ENCODE assay signal across 8 mouse cellular contexts in the genomic region with DNA sequence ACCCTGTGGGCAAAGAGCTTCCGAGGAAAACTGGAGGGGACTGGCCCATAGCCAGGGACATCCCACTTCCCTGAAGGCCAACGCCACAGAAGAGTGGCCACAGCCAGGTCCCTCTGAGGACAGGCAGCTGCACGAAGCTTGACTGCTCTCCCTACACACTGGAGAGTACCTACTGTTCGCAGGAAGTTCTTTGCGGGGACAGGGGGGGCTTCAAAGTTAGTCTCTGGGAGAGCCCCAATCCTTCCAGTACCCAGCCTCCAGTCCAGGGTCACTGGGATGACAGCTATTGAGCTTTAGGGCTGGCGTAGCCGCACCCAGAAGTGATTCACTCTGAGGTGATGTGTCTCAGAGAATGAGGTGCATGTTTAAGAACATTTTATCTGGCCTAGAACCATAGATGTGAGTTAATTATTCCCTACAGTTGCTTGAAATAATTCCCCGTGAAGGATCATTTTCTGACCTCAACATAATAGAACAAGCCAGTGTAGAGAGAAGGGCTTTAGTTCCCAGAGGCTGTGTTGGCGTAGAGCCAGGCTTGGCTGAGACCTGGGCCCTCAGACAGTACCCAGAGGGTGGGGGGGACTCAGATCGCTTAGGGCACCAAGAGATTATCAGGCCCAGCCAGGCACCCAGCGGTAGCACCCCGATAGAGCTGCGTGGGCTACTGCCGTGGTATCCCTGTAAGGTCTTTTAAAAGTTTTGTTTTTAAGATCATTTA. TPM values are rescaled to one million over a fixed set of nuclear protein-coding genes. Genes with fewer than 3 reads are reported as not detected.
A peak's percentile ranks its signal among the peaks of the same experiment; 100 is the strongest.
DNase-seq lines count a peak whose midpoint lies in the region; ATAC-seq lines count a peak whose summit lies in the region.

No protein-coding gene starts in this region.

- H3K27me3 ChIP-seq in hindbrain, embryonic 13.5 days = no peaks in the 10 kb centered on the region
- H3K27me3 ChIP-seq in hindbrain, embryonic 10.5 days (ENCODE audit: insufficient read depth, poor library complexity, severe bottlenecking) = no peaks in the 10 kb centered on the region
- H3K27me3 ChIP-seq in forebrain, embryonic 16.5 days (replicated peaks; ENCODE audit: control insufficient read depth, insufficient read depth, low read length) = no peaks in the 10 kb centered on the region

- peaks cover 18% of the 10 kb centered on the region for H3K4me1 ChIP-seq in hindbrain, embryonic 13.5 days (replicated peaks)
- no peaks in the 10 kb centered on the region for H3K4me1 ChIP-seq in hindbrain, embryonic 10.5 days (replicated peaks)
- H3K4me1 ChIP-seq in forebrain, embryonic 16.5 days (replicated peaks; ENCODE audit: control insufficient read depth, insufficient read depth, low read length) = peaks cover 12% of the 10 kb centered on the region

- no peak overlapping the region for H3K9ac ChIP-seq in hindbrain, embryonic 13.5 days
- H3K9ac ChIP-seq in forebrain, embryonic 16.5 days (replicated peaks; ENCODE audit: low read depth, low read length) = no peak overlapping the region

- no peak for DNase-seq in hindbrain, embryonic 10.5 days (ENCODE audit: low spot score)
- peak; percentile 53 for DNase-seq in adrenal gland, postnatal 14 days
- DNase-seq in kidney, postnatal 10 days = peak; percentile 88
- peak; percentile 74 to 83 for DNase-seq in spleen, postnatal 10 days (ENCODE audit: low spot score in 2 of 2)
- no peak for DNase-seq in thymus, postnatal 25 days
- DNase-seq in layer of hippocampus, postnatal 36 days = no peak

- no peak overlapping the region for H3K4me3 ChIP-seq in hindbrain, embryonic 13.5 days
- no peak overlapping the region for H3K4me3 ChIP-seq in hindbrain, embryonic 10.5 days
- no peak overlapping the region for H3K4me3 ChIP-seq in forebrain, embryonic 16.5 days (replicated peaks; ENCODE audit: low read length)

- no peak overlapping the region for H3K4me2 ChIP-seq in hindbrain, embryonic 13.5 days
- H3K4me2 ChIP-seq in forebrain, embryonic 16.5 days (ENCODE audit: low read length) = no peak overlapping the region

- ATAC-seq in hindbrain, embryonic 13.5 days (ENCODE audit: low FRiP score) = peak; percentile 57
- ATAC-seq in forebrain, embryonic 16.5 days = peak; percentile 76

- peak overlapping the region; percentile 78 for H3K27ac ChIP-seq in hindbrain, embryonic 13.5 days
- no peak overlapping the region for H3K27ac ChIP-seq in hindbrain, embryonic 10.5 days
- peak overlapping the region; percentile 41; the same call in 1 of the 2 replicates for H3K27ac ChIP-seq in forebrain, embryonic 16.5 days (ENCODE audit: low read length)

- no peaks in the 10 kb centered on the region for H3K9me3 ChIP-seq in hindbrain, embryonic 13.5 days
- H3K9me3 ChIP-seq in hindbrain, embryonic 10.5 days = no peaks in the 10 kb centered on the region
- H3K9me3 ChIP-seq in forebrain, embryonic 16.5 days (ENCODE audit: control insufficient read depth, low read length) = no peaks in the 10 kb centered on the region

- peaks cover 75% of the 10 kb centered on the region for H3K36me3 ChIP-seq in hindbrain, embryonic 13.5 days
- H3K36me3 ChIP-seq in hindbrain, embryonic 10.5 days = peaks cover 97% of the 10 kb centered on the region
- peaks cover 17% of the 10 kb centered on the region for H3K36me3 ChIP-seq in forebrain, embryonic 16.5 days (ENCODE audit: control insufficient read depth, insufficient read depth)

- WGBS in hindbrain, embryonic 13.5 days = 64% methylated on average over 14 of the region's 14 CpGs
- WGBS in hindbrain, embryonic 10.5 days = 93% methylated on average over 14 of the region's 14 CpGs
- WGBS in forebrain, embryonic 16.5 days = 23% methylated on average over 14 of the region's 14 CpGs

RNA-seq across cellular contexts. Expression of gene Tkt, which starts 13.5 kb away (rescaled TPM):
- 231 TPM in 2 replicates for polyA plus RNA-seq in hindbrain, embryonic 13.5 days (2015; fragmentation: Nextera tagmentation; extraction: Ambion mirVana)
- 285 and 314 TPM in 2 replicates for polyA plus RNA-seq in hindbrain, embryonic 10.5 days (2016; fragmentation: Nextera tagmentation; extraction: Ambion mirVana)
- 829 and 921 TPM in 2 replicates for total RNA-seq in adrenal gland, postnatal 14 days (2021)
- 334 and 346 TPM in 2 replicates for polyA plus RNA-seq in forebrain, embryonic 16.5 days (2015; fragmentation: Nextera tagmentation; extraction: Ambion mirVana)
- 100 to 1,000 TPM; 147 to 168 TPM for total RNA-seq in layer of hippocampus, postnatal 36 days (2021)

Comparison
In these comparisons a context has a peak if more than half of its experiments do, and no peak if none do; other contexts are left out.
1. DNase-seq: peak in adrenal gland, postnatal 14 days (single experiment), kidney, postnatal 10 days (single experiment) and spleen, postnatal 10 days (2 of 2); none in hindbrain, embryonic 10.5 days (single experiment), thymus, postnatal 25 days (single experiment) and layer of hippocampus, postnatal 36 days (0 of 2).